Mouse (Mus musculus) intestine, postnatal 0 days (tissue): Measurements from ENCODE around the gene Kmt2b. TPM values are rescaled to one million over a fixed set of nuclear protein-coding genes. Genes with fewer than 3 reads are reported as not detected.

ENCODE experiments used
- ATAC-seq: fragments of 200-750 bp; cut with Nextera tagmentation; 2 replicates; pipeline ENCODE4 v1.8.0; 2017; ENCODE audit warnings: mild to moderate bottlenecking, moderate TSS enrichment, moderate library complexity
- H3K27ac ChIP-seq: fragments of 300-500 bp; sonication (generic); 2 replicates; pipeline ENCODE4 v1.5.1; 2014; ENCODE audit warnings: mild to moderate bottlenecking, low read depth, low read length, moderate library complexity
- H3K27me3 ChIP-seq: fragments of 300-500 bp; sonication (generic); replicated peaks from 2 replicates; pipeline ENCODE4 v1.6.1; 2014; ENCODE audit warnings: low read length, mixed read lengths; ENCODE audit not compliant: control insufficient read depth, insufficient read depth
- H3K36me3 ChIP-seq: fragments of 300-500 bp; sonication (generic); 2 replicates; pipeline ENCODE4 v1.6.1; 2014; ENCODE audit warnings: mild to moderate bottlenecking, moderate library complexity; ENCODE audit not compliant: control insufficient read depth, insufficient read depth
- H3K4me1 ChIP-seq: fragments of 300-500 bp; sonication (generic); replicated peaks from 2 replicates; pipeline ENCODE4 v1.6.1; 2014; ENCODE audit warnings: antibody characterized with exemption, low read length, mixed read lengths; ENCODE audit not compliant: control insufficient read depth, insufficient read depth
- H3K4me2 ChIP-seq: fragments of 300-500 bp; sonication (generic); replicated peaks from 2 replicates; pipeline ENCODE4 v1.6.1; 2014; ENCODE audit warnings: low read depth, mild to moderate bottlenecking, moderate library complexity
- H3K4me3 ChIP-seq: fragments of 300-500 bp; sonication (generic); 2 replicates; pipeline ENCODE4 v1.5.1; 2014; ENCODE audit warnings: low read depth, low read length
- H3K9ac ChIP-seq: fragments of 300-500 bp; sonication (generic); 2 replicates; pipeline ENCODE4 v1.6.1; 2014; ENCODE audit warnings: mild to moderate bottlenecking, low read depth, low read length
- H3K9me3 ChIP-seq: fragments of 300-500 bp; sonication (generic); 2 replicates; pipeline ENCODE4 v1.6.1; 2016; ENCODE audit warnings: mixed run types; ENCODE audit not compliant: control insufficient read depth
- CTCF ChIP-seq: sonication (generic); IDR thresholded peaks from 2 replicates; pipeline ENCODE4 v1.5.1; 2016; ENCODE audit warnings: low read depth, mild to moderate bottlenecking, control low read depth, antibody characterized with exemption, moderate library complexity
- WGBS: fragments of 180-500 bp; shearing (Covaris S2); extraction: QIAGEN DNeasy Blood & Tissue Kit; methylation state at CpG from one replicate; pipeline ENCODE4 v1.1.7; 2014; 5-methylcytosine and 5-hydroxymethylcytosine counted together
- polyA plus RNA-seq: library from polyadenylated mRNA; unstranded; fragments of >200 nt; fragmentation: Nextera tagmentation; extraction: Ambion mirVana; gene quantifications from 2 replicates; pipeline ENCODE4 v1.2.1, GENCODE M21; 2015

Kmt2b gene
- polyA plus RNA-seq, 1 experiment from 2014 or later: 5.6 TPM

- H3K4me3 ChIP-seq: no peak overlapping the region
- peak; percentile 78 for TF ChIP-seq CTCF
- no peak overlapping the region for H3K27ac ChIP-seq
- no peak overlapping the region for H3K9ac ChIP-seq
- no peaks in the 10 kb centered on the region for H3K27me3 ChIP-seq
- H3K36me3 ChIP-seq: peaks cover 21% of the 10 kb centered on the region
- no peaks in the 10 kb centered on the region for H3K9me3 ChIP-seq
- ATAC-seq: 0 out of 2 replicates have a peak, but pooled peaks have one; percentile 44
- WGBS: 19% methylated on average over 14 of the region's 14 CpGs
- no peak overlapping the region for H3K4me2 ChIP-seq
- no peaks in the 10 kb centered on the region for H3K4me1 ChIP-seq
Observed at GRCm38 (mm10) chr7:30613529-30614112, 25.1 kb upstream of the Kmt2b start.

- H3K4me1 ChIP-seq: no peaks in the 10 kb centered on the region
- H3K9me3 ChIP-seq: no peaks in the 10 kb centered on the region
- 32% methylated on average over 8 of the region's 8 CpGs for WGBS
- no peaks in the 10 kb centered on the region for H3K27me3 ChIP-seq
- TF ChIP-seq CTCF: no peak
- H3K4me3 ChIP-seq: no peak within 1 kb of the TSS
- ATAC-seq: no peak
- no peak within 1 kb of the TSS for H3K9ac ChIP-seq
- no peak within 1 kb of the TSS for H3K4me2 ChIP-seq
- H3K36me3 ChIP-seq: peaks cover 14% of the 10 kb centered on the region
- H3K27ac ChIP-seq: no peak within 1 kb of the TSS
Observed at GRCm38 (mm10) chr7:30612654-30613402, 24.3 kb upstream of the Kmt2b start, which contains the start of gene Upk1a. Upk1a (minus strand) TSS chr7:30612847.

GRCm38 (mm10) chr7:30610043-30610442, 21.5 kb upstream of the Kmt2b start:
- Histone ChIP-seq H3K9ac (no peak overlapping the region), H3K27ac (no peak overlapping the region), H3K4me1 (no peaks in the 10 kb centered on the region), H3K9me3 (no peaks in the 10 kb centered on the region), H3K27me3 (no peaks in the 10 kb centered on the region), H3K36me3 (no peaks in the 10 kb centered on the region; the same call in 1 of the 2 replicates), H3K4me3 (no peak overlapping the region), H3K4me2 (no peak overlapping the region)
- ATAC-seq: no peak
- TF ChIP-seq CTCF: peak; percentile 23; the same call in 1 of the 2 replicates
- WGBS: 28% methylated on average over 7 of the region's 7 CpGs

GRCm38 (mm10) chr7:30608476-30608875, 19.9 kb upstream of the Kmt2b start:
- no peak for ATAC-seq
- no peaks in the 10 kb centered on the region for H3K36me3 ChIP-seq
- no peak overlapping the region for H3K4me3 ChIP-seq
- H3K9me3 ChIP-seq: no peaks in the 10 kb centered on the region
- H3K27ac ChIP-seq: no peak overlapping the region
- H3K9ac ChIP-seq: no peak overlapping the region
- H3K27me3 ChIP-seq: no peaks in the 10 kb centered on the region
- H3K4me1 ChIP-seq: no peaks in the 10 kb centered on the region
- H3K4me2 ChIP-seq: no peak overlapping the region
- TF ChIP-seq CTCF: no peak
- WGBS: 47% methylated on average over 16 of the region's 16 CpGs

- ATAC-seq: 0 out of 2 replicates have a peak, but pooled peaks have one; percentile 38
- WGBS: 27% methylated on average over 8 of the region's 8 CpGs
Observed at GRCm38 (mm10) chr7:30607706-30608309, 19.3 kb upstream of the Kmt2b start.

GRCm38 (mm10) chr7:30604944-30605343, 16.4 kb upstream of the Kmt2b start:
- no peaks in the 10 kb centered on the region for H3K27me3 ChIP-seq
- no peak overlapping the region for H3K4me3 ChIP-seq
- H3K9ac ChIP-seq: no peak overlapping the region
- WGBS: 80% methylated on average over 8 of the region's 8 CpGs
- no peaks in the 10 kb centered on the region for H3K4me1 ChIP-seq
- H3K9me3 ChIP-seq: no peaks in the 10 kb centered on the region
- TF ChIP-seq CTCF: no peak
- no peak overlapping the region for H3K4me2 ChIP-seq
- H3K36me3 ChIP-seq: no peaks in the 10 kb centered on the region
- no peak overlapping the region for H3K27ac ChIP-seq
- ATAC-seq: no peak

More at GRCm38 (mm10) chr7:30607706-30608309, 19.3 kb upstream of the Kmt2b start:
- Histone ChIP-seq H3K4me2 (no peak overlapping the region), H3K9me3 (no peaks in the 10 kb centered on the region), H3K9ac (no peak overlapping the region), H3K27ac (no peak overlapping the region), H3K27me3 (no peaks in the 10 kb centered on the region), H3K4me1 (no peaks in the 10 kb centered on the region), H3K36me3 (no peaks in the 10 kb centered on the region), H3K4me3 (no peak overlapping the region)
- TF ChIP-seq CTCF: peak; percentile 84
